Mouse (Mus musculus): ENCODE results near the gene Gm3880.
A peak's percentile ranks its signal among the peaks of the same experiment; 100 is the strongest.
"Not testable (repeated sequence)": the region's sequence is repeated elsewhere in the genome, so short reads cannot be mapped to it uniquely, and the experiment has no call there.

The Gm3880 gene

DNA sequence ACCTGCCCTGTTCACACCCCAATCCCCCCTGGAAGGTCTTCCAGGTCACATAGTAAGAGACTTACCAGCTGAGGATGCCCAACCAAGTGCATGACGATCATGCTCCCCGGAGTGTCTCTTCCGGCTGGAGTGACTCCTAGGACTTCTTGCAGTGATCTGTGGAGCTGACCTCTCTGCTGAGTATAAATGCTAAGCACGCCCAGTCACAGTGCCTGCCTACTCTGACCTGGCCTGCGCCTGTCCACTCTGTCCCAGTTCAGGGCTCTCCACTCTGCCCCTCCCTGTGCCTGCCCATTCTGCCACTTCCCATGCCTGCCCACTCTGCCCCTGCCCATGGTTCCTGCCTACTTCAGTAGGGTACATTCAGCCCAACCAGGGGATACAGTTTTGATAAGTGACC, at the start of gene Gm3880:
Gene Gm3880 (minus strand): TSS at position 101 of the 400 bp plus-strand sequence.
- not testable (repeated sequence) for DNase-seq

DNA sequence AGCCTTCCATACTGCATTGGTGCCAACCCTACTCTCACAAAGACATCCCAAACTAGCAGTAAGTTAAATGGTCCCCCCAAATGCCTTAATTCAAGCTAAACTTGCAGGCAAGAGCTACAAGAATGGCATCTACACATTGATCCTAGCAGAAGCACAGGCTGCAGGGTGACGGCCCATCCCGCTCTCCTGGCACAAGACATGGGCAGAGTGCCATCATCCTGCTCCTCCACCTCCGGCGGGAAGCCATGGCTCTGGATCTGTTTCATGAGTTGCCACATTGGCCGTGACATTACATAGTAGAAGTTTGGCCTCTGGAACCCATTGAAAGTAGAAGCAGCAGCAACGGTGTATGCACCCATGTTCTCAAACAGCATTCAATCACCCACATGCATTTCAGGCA, 37.5 kb upstream of the Gm3880 start:
- DNase-seq = not testable (repeated sequence)

DNA sequence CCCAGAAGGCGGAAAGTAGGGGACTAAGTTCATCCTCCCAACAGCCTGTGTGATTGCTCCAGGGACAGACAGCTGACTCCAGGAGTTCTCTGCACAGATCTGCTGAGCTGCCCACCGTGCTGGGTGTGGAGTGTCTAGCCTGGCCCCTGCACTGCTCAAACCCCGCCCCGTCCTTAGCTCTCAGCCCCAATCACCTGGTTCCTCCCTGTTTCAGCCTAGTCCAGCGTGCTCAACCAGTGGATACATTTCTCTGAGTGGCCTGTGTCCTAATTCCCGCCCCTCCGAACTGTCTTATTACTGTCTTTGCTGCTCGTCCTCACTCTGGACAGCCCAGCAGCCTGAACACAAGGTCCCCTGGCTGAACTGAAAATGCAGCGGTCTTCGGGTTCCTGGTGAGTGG, 20.8 kb upstream of the Gm3880 start, which contains the start of the genes Gm9112 and Dmrtc1b:
Gene Gm9112 (minus strand): TSS at position 101 of the 400 bp plus-strand sequence.
Gene Dmrtc1b (plus strand): TSS at position 331 of the 400 bp plus-strand sequence.
- not testable (repeated sequence) for DNase-seq

DNA sequence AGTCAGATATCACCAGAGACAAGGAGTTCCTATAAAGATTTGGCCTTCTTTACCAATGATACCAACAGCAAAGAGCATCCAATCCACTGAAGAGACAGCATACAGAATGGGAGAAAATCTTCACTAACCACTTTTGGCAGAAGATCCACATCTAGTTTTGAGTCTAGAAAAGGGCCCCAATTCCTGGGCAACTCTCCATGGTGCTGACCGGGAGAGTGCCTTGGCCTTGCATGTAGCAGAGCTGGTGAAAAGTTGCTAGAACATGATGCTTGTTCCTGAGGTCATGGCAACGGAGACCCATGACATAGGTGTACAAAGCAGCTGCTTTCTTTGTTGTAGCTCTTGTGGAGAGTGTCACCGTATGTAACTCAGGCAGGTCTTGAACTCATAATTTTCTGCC, 13.9 kb upstream of the Gm3880 start:
- DNase-seq = not testable (repeated sequence)

DNA sequence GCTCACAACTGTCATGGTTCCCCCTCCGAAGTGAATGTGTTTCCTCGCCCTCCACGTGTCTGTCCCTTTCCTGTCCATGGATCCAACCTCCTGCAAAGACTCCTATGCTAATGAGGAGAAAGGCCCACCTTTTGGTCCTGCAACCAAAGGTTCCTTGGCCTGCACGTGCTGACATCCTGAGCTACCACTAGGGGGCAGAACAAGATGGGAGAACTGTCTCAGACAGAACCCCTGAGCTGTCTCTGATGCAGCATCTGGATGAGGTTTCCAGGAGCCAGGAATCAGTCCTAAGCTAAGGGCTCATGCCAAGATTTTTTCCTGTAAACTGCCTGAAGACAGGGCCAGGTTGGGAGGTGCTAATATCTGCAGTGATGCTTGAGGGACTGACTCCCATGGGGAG, 2.5 kb upstream of the Gm3880 start:
- DNase-seq = peak in 1 of 2 experiments; percentile 14

DNA sequence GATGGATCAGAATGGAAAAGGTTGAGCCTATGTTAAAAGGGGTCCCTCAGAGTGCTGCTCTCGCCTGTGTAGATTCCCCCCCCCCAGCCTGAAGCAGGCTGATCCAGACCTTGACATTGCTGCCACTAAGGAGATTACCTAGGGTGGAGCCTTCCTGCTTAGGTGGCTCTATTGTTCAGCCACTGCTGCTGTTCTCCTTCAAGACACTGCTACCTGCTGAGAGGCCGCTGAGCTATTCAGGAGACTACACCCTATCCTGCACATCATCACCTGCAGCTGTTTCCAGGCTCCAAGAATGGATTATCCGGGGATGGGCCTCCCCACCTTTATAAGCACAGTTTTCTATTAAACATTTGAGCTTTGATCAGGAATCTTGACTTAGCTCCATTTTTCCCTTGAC, 2.1 kb downstream of the Gm3880 start:
- DNase-seq = not testable (repeated sequence)

DNA sequence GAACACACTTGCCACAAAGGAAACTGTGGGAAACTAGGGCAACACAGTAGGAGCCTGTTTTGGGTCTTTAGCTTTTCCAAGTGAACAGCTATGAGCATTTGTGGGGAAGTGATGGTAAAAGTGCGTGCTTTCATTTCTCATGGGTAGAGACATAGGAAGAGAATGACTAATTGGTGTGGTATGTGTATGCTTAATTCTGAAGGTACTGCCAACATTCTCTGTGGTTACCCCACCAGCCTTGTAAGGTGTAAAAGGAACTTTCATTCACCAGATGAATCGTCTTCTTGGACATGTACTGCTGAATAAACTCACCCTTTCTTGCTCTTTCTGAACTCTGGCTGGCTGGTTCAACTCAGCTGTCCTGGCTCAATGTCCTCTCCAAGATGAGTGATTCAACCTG, 20.1 kb downstream of the Gm3880 start:
- DNase-seq = no peak

DNA sequence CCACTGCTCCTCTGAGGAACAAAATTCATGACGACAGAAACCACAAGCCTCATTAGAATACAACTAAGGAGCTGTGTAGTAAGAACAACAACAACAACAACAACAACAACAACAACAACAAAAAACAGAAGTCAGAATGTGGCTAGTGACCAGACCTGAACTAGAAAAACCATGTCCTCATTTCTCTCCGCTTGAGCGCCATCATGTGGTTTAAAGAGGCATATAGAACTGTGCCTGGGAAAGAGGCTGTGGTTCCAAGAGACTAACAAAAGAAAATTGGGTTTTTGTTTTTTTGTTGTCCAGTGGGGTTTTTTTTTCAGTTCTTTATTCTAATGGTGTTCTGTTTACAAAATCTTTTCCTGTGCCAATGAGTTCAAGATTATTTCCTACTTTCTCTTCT, 26.1 kb downstream of the Gm3880 start:
- DNase-seq = peak; percentile 7 to 10

DNA sequence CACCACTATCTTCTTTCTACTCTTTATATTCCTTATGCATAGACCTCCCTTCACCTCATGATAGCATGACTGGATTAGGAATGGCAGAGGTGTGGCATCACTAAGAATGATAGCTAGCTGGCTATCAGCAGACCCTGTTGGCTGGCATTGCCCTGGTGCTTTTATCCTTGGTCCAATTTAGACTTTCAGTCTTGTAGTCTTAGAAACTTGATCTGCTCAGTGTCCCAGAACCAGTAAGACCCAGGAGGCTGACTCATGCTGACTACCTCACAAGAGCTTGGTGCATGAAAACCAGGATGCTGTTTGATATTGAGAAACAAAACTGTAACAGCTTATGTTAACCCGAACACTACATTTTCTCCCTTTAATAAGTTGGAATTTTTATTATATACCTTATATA, 41.1 kb downstream of the Gm3880 start:
- DNase-seq = no peak

DNA sequence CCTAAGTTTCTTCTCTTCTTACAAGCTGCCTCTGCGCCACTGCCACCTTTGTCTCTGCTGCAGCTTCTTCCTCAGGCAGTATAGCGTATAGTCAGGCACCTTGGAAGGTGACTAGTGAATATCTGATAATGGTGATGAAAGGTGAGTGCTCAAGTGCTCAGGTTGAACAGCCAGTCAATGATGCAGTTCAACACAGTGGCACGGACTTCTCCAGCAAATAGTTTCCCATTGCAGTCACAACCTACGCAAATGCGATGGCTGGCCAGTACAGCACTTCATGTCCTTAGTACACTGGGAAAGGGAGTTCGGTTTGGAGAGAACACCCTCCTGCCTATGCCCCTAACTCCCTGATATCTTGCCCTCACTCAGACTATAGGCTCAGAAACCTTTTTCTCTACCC, 41.6 kb downstream of the Gm3880 start:
- DNase-seq = peak; percentile 6 to 10

DNA sequence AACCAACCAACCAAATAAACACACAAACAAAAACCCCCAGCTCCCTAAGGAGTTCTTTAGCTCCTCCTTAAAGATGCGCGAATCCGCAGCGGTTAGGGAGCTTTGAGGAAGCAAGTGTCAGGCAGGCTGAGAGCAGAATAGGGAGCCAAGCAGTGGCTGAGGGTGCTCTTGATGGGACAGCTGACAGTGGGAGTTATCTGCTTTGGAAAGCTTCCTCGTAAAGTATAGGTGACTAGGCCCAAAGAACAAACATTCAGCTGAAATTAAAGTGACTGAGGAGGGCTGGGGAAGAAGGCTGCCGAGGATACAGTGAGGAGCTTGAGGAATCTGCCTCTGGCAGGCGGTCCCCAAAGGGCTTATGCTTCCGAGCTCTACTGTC, 42.2 kb downstream of the Gm3880 start:
- DNase-seq = peak in 1 of 2 experiments; percentile 16

DNA sequence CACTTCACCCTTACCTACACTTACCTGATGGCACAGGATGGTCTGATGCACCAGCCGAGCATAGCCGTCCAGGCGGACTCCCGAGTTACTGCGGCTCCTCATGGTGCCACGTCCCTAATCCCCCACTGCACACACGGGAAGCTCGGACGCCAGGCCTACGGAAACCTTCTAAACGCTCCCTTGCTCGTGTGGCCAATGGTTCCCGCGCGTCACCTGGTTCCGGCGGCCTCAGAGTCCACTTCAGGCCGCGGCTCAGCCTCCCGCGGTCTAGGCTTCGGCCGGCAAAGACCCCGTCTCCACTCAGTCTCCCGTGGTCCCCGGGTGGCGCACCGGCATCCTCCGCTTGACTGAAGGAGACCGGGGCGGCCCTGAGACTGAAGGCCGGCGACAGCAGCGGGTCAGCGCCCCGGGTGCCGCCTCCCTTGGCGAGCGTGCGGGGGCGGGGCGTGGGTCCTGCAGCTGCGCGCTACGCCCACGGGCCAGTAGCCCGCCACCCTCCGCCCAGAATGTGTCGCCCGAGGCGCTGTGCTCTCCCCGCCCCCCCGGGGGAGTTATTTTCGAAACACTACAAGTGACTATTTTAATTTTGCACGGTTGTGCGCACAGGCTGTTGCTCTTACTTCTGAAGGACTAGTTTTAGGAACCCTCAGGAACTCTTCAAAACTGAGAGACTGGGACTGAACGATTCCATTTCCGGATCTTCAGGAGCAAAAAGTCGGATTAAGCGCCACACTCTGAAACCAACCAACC, 42.8 kb downstream of the Gm3880 start, which contains the start of gene Phka1:
Gene Phka1 (minus strand): TSS at position 424 of the 750 bp plus-strand sequence.
- peak; percentile 85 for DNase-seq

All from lung, adult 18-20 months (tissue).